Mouse (Mus musculus) cerebellum, adult 8-10 months (tissue): ENCODE measurements at regions not wholly inside any gene's neighbourhood (a gene's known extent, or its start where the extent isn't known, plus 50 kb on each side); places are given as distances from the start of the nearest gene placed in this dataset.

Experiments used
- DNase-seq: peaks from one replicate; pipeline ENCODE4 v3.0.0; 2022

GRCm38 (mm10) chr8:100942680-100943427, 1526.6 kb upstream of the Cdh8 start:
- DNase-seq = peak; percentile 3

- no peak for DNase-seq
Measured at GRCm38 (mm10) chr8:100939533-100939932, 1523.3 kb upstream of the Cdh8 start.

- no peak for DNase-seq
Measured at GRCm38 (mm10) chr8:100890307-100890706, 1474.0 kb upstream of the Cdh8 start.

GRCm38 (mm10) chr8:100865624-100866023, 1449.4 kb upstream of the Cdh8 start:
- no peak for DNase-seq

GRCm38 (mm10) chr8:100850822-100851437, 1434.7 kb upstream of the Cdh8 start:
- peak; percentile 6 for DNase-seq
